Mouse (Mus musculus) neural tube, embryonic 12.5 days (tissue): ENCODE measurements at regions not wholly inside any gene's neighbourhood (a gene's known extent, or its start where the extent isn't known, plus 50 kb on each side); places are given as distances from the start of the nearest gene placed in this dataset.

Experiments
- ATAC-seq: fragments of 200-750 bp; cut with Nextera tagmentation; 2 replicates; pipeline ENCODE4 v1.8.0; 2017; ENCODE audit warnings: low read depth, mild to moderate bottlenecking, moderate TSS enrichment, moderate library complexity; ENCODE audit not compliant: low FRiP score
- H3K27ac ChIP-seq: fragments of 300-500 bp; sonication (generic); 2 replicates; pipeline ENCODE4 v1.5.1; 2016
- H3K27me3 ChIP-seq: fragments of 300-500 bp; sonication (generic); replicated peaks from 2 replicates; pipeline ENCODE4 v1.6.1; 2016; ENCODE audit warnings: mild to moderate bottlenecking
- H3K36me3 ChIP-seq: fragments of 300-500 bp; sonication (generic); 2 replicates; pipeline ENCODE4 v1.6.1; 2016; ENCODE audit warnings: mild to moderate bottlenecking
- H3K4me1 ChIP-seq: fragments of 300-500 bp; sonication (generic); 2 replicates; pipeline ENCODE4 v1.6.1; 2016
- H3K4me2 ChIP-seq: fragments of 300-500 bp; sonication (generic); replicated peaks from 2 replicates; pipeline ENCODE4 v1.6.1; 2016; ENCODE audit warnings: mild to moderate bottlenecking
- H3K4me3 ChIP-seq: fragments of 300-500 bp; sonication (generic); 2 replicates; pipeline ENCODE4 v1.5.1; 2016
- H3K9ac ChIP-seq: fragments of 300-500 bp; sonication (generic); 2 replicates; pipeline ENCODE4 v1.6.1; 2016; ENCODE audit warnings: mild to moderate bottlenecking
- H3K9me3 ChIP-seq: fragments of 300-500 bp; sonication (generic); 2 replicates; pipeline ENCODE4 v1.6.1; 2016; ENCODE audit warnings: mild to moderate bottlenecking
- WGBS: fragments of 180-500 bp; shearing (Covaris S2); methylation state at CpG from one replicate; pipeline ENCODE4 v1.1.7; 2016; 5-methylcytosine and 5-hydroxymethylcytosine counted together

DNA sequence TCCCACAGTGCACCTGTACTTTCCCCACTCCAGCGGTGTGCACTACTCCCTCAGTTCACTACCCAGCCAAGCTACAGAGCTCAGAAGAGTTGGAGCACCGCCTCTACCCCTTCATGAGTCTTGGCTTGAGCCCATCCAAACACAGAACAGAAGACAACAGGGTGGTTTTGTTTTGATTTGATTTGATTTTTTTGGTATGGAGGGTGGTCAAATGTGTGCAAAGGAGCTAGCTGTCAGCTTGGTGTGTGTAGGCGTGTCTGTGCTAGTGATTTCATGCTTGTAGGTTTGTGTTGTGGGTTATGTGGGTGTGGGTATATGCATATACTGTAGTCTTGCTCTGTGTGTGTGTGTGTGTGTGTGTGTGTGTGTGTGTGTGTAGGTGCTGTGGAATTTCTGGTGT lies 193.2 kb upstream of the Afdn start:
- Histone ChIP-seq H3K9ac (no peak overlapping the region), H3K36me3 (no peaks in the 10 kb centered on the region), H3K4me3 (no peak overlapping the region), H3K4me1 (no peaks in the 10 kb centered on the region), H3K27ac (no peak overlapping the region), H3K4me2 (no peak overlapping the region), H3K9me3 (no peaks in the 10 kb centered on the region), H3K27me3 (no peaks in the 10 kb centered on the region)
- WGBS: 86% methylated on average over 3 of the region's 3 CpGs
- no peak for ATAC-seq

DNA sequence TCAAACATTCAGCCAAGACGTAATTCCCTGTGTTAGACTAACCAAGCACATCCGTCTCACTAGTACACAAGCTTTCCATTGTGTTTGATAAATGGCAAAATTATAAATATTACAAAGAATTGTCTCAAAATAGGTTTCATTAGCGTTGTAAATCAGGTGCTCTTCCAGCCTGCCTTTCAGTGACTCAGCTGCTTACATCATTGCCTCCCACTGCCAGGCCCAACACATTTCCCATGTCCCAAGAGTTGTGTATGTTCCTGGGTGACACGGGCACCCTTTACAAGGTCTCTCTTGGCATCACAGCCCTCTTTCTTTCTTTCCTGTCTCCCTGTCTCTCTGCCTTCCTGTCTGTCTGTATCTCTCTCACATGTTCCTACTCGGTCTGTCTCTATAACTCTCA lies 189.5 kb upstream of the Afdn start:
- WGBS: 83% methylated on average over 5 of the region's 5 CpGs
- H3K9me3 ChIP-seq: no peaks in the 10 kb centered on the region
- no peak overlapping the region for H3K27ac ChIP-seq
- no peak overlapping the region for H3K4me3 ChIP-seq
- no peaks in the 10 kb centered on the region for H3K27me3 ChIP-seq
- no peak overlapping the region for H3K4me2 ChIP-seq
- ATAC-seq: no peak
- no peaks in the 10 kb centered on the region for H3K36me3 ChIP-seq
- no peak overlapping the region for H3K9ac ChIP-seq
- H3K4me1 ChIP-seq: no peaks in the 10 kb centered on the region

DNA sequence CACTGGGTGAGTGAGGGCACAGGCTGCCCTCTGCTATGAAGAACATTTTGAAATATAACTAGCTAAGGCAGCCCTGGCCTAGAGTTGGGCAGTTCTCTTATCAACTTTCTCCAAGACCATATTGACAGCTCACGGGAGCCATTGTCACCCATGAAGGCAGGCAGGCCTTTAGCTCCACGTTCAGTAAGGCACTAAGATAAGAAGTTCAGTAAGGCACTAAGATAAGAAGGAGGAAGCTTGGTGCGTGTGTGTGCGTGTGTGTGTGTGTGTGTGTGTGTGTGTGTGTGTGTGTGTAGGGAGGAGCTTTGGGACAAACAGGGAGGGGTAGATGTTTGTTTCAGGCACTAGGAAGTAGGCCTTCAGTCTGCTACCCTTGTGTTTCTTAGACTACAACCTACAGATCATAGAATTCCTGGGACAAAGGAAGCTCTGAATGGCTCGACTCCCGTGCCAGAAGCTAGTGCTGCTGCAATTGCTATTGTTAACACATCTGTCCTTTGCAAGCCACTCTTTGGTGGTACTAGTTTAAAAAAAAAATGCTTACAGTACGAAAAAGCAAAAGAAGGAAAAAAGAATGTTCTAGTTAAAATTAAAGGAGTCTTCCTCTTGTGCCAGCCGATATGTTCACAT lies 188.0 kb upstream of the Afdn start:
- Histone ChIP-seq H3K27ac (no peak overlapping the region), H3K27me3 (no peaks in the 10 kb centered on the region), H3K9me3 (no peaks in the 10 kb centered on the region), H3K9ac (no peak overlapping the region), H3K4me3 (no peak overlapping the region), H3K4me2 (no peak overlapping the region), H3K4me1 (no peaks in the 10 kb centered on the region), H3K36me3 (no peaks in the 10 kb centered on the region)
- WGBS: 63% methylated on average over 8 of the region's 8 CpGs
- ATAC-seq: no peak

DNA sequence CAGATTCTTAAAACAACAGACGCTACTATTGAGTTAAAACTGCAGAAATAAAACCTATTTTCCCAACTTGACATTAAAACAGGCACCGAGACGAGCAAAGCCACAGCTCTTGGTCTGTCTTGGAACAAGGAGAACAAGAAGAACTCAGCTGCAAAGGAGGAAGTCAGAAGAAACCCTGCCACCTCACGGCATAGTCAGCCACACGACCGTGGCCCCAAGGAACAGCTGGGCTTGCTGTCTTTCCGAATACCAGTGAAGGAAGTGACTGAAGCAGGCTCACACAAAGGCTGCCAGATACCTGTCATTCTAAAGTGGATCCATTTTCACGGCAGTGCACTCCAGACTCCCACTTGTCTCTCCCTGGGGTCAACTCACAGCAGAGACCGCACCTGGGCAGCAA lies 187.3 kb upstream of the Afdn start:
- WGBS: 77% methylated on average over 9 of the region's 9 CpGs
- Histone ChIP-seq H3K27me3 (no peaks in the 10 kb centered on the region), H3K4me3 (no peak overlapping the region), H3K9me3 (no peaks in the 10 kb centered on the region), H3K4me2 (no peak overlapping the region), H3K36me3 (no peaks in the 10 kb centered on the region), H3K9ac (no peak overlapping the region), H3K4me1 (no peaks in the 10 kb centered on the region), H3K27ac (no peak overlapping the region)
- ATAC-seq: no peak

DNA sequence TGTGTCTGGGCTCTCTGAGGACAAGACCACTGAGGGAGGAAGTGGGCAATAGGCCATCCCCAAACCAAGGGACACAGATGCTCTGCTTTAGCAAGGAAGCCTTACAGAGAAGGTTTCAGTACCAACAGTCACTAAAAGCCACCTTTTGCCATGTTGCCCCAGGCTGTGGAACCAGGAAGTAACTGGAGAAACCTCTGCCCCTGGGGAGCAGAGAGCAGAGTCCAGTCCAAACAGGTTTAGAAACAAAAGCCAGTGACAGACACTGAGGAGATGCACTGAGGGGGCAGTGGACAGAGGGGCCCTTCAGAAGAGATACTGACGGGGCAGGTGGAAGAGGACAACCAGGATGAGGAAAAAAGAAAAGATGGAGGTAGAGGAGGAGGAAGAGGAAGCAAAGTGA lies 186.2 kb upstream of the Afdn start:
- no peaks in the 10 kb centered on the region for H3K36me3 ChIP-seq
- ATAC-seq: no peak
- 92% methylated on average over 1 of the region's 1 CpGs for WGBS

DNA sequence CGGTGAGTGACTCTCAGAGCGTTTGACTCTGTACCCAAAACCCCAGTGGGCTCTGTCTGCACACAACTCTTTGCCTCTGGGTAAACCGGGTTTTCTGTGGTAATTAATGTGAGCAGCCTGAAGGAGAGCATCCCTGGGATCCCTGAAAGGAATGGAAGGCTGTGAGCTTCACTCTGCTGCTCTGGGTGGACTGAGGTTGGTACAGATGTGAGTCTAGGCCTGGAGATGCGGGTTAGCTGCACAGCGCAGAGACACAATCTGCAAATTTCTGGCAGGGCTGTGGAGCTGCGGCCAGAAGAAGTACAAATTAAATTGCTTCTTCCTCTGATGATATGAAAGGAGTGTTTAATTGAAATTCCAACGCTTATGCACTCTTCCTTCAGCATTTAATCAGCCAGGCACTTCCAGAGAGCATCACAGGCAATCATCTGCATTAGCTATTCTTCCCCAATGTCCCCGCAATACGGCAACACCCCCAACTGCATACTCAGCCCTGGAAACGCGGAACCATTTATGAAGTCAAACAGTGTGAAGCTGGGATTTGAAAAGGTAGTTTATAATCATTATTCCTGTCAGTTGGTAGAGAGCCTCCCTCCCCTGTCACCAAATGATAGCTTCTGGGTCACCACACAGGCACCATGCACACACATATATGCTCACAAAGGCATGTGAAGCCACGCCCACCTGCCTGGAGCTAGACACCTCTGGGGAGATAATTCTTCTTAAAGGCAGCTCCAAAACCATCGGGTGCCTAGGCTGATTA lies 185.5 kb upstream of the Afdn start:
- Histone ChIP-seq H3K4me3 (no peak overlapping the region), H3K27ac (no peak overlapping the region), H3K27me3 (no peaks in the 10 kb centered on the region), H3K9me3 (no peaks in the 10 kb centered on the region), H3K4me2 (no peak overlapping the region), H3K9ac (no peak overlapping the region), H3K36me3 (no peaks in the 10 kb centered on the region), H3K4me1 (no peaks in the 10 kb centered on the region)
- WGBS: 61% methylated on average over 13 of the region's 13 CpGs
- ATAC-seq: peak; percentile 67

More for the DNA sequence above, 186.2 kb upstream of the Afdn start:
- H3K9ac ChIP-seq: no peak overlapping the region
- no peaks in the 10 kb centered on the region for H3K27me3 ChIP-seq
- H3K4me1 ChIP-seq: no peaks in the 10 kb centered on the region
- H3K27ac ChIP-seq: no peak overlapping the region
- H3K9me3 ChIP-seq: no peaks in the 10 kb centered on the region
- H3K4me2 ChIP-seq: no peak overlapping the region
- no peak overlapping the region for H3K4me3 ChIP-seq

DNA sequence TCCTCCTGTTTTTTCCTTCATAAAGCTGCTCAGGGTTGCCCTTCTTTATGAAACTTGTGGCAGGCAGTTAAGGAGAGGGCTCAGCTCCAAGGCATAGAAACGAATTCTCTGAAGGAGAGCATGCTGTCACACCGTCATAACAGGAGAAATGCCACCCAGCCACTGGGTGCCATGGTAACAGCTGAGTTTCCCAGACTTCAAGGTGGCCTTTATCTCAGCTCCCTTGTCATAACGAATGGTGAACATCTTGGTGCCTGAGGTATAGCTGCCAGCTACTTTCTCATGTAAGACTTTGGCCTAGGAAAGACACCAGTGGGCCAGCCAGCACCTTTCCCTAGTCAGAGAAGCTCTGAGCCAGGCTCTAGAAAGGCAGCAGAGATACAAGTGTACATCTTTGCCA lies 182.5 kb upstream of the Afdn start:
- Histone ChIP-seq H3K9ac (no peak overlapping the region), H3K9me3 (no peaks in the 10 kb centered on the region), H3K4me2 (no peak overlapping the region), H3K4me1 (no peaks in the 10 kb centered on the region), H3K27ac (no peak overlapping the region), H3K27me3 (no peaks in the 10 kb centered on the region), H3K36me3 (no peaks in the 10 kb centered on the region), H3K4me3 (no peak overlapping the region)
- no peak for ATAC-seq
- WGBS: 73% methylated on average over 3 of the region's 3 CpGs

DNA sequence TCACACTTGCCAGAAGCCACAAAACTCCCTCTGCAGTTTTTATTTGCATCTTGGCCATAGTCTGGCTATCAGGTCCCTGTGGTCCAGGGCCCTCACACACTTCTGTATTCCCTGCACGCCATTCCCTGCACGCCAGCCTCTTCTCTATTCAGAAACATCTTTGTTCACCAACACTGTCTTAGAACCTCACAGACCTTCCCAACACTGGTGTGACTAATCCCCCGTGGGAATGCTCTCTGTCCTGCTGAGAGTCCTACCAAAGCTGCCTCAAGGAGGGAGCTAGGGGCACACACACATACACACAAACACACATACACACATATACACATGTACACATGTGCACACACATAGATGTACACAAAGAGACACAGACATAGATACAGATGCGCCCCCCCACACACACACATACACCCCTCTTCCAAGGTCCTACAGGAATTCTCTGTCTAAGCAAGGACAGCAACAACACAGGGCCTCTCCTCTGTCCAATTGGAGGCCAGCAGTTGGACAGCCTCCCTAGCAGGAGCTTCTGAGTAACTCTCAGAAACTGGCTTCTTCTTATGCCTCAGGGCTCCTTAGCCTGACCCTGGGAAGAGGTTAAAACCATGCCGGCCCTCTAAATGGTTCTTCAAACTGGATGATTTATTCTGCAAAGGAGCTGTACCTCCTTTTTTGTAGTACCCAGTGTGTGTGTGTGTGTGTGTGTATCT lies 179.0 kb upstream of the Afdn start:
- no peaks in the 10 kb centered on the region for H3K27me3 ChIP-seq
- no peaks in the 10 kb centered on the region for H3K36me3 ChIP-seq
- no peak overlapping the region for H3K4me2 ChIP-seq
- H3K27ac ChIP-seq: no peak overlapping the region
- ATAC-seq: no peak
- no peaks in the 10 kb centered on the region for H3K4me1 ChIP-seq
- no peak overlapping the region for H3K9ac ChIP-seq
- H3K9me3 ChIP-seq: no peaks in the 10 kb centered on the region
- 67% methylated on average over 5 of the region's 5 CpGs for WGBS
- H3K4me3 ChIP-seq: no peak overlapping the region

DNA sequence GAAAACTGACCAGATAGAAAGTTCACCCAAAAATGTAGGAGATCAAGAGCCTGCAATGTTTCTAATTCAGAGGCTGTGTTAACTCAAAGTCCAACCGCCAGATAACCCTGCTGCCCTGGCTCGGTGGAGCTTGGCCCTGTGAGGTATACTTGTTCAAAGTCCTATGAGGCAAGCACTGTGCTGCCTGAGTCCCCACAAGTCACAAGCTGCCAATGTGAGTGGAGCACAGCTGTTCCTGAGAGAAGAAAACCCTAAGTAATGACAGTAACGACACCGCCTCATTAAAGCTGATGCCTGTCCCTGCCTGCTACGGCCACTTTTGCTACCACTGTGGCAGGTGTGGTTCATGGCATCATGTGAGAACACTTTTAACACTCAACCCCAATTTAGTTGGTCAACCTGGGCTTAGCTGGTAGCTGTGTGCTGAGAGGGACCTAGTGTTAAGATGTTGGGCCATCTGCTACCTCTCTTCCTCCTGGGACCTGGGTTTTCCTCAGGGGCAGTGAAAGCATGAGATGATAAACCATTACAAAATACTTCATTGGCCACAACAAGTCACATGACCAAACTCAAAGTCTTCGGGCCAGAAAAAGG lies 178.2 kb upstream of the Afdn start:
- Histone ChIP-seq H3K4me1 (no peaks in the 10 kb centered on the region), H3K27ac (no peak overlapping the region), H3K4me2 (no peak overlapping the region), H3K9ac (no peak overlapping the region), H3K27me3 (no peaks in the 10 kb centered on the region), H3K36me3 (no peaks in the 10 kb centered on the region), H3K9me3 (no peaks in the 10 kb centered on the region), H3K4me3 (no peak overlapping the region)
- 79% methylated on average over 6 of the region's 6 CpGs for WGBS
- ATAC-seq: no peak

DNA sequence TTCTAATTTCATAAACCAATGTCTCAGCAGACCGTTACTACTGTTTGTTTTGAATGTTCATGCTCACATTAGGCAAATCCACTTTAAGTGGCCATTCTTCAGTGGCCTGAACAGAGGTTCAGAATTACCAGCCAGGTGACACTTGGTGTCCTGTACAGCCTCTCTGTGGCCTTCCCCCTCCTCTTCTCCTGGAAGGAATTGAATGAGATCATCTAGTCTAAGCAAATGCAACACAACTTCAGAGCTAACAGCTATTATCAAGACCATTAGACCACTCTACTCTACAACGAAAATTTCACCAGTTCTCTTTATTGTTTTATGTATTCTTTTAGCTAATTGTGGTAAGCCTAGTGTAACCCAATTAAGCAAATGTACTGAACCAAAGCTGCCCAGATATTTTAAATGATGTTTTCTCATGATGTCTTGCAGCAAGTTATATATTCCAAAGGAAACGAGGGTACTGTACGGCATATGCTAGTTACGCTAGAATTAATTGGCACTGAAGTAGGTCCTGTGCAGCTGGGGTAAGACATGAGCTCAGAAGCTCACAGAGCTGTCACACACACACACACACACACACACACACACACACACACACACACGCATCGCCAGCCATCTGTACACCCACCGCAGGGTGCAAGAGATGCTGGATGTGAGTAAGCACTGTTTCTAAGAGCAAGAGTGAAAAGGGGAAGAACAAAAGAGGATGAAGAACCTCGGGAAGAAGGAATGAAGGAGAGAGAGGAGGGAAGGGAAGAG lies 176.7 kb upstream of the Afdn start:
- H3K9me3 ChIP-seq: no peaks in the 10 kb centered on the region
- H3K9ac ChIP-seq: no peak overlapping the region
- 68% methylated on average over 9 of the region's 9 CpGs for WGBS
- H3K4me2 ChIP-seq: no peak overlapping the region
- H3K36me3 ChIP-seq: no peaks in the 10 kb centered on the region
- ATAC-seq: peak; percentile 41; the same call in 1 of the 2 replicates
- H3K4me3 ChIP-seq: no peak overlapping the region
- H3K27me3 ChIP-seq: no peaks in the 10 kb centered on the region
- no peaks in the 10 kb centered on the region for H3K4me1 ChIP-seq
- H3K27ac ChIP-seq: no peak overlapping the region

DNA sequence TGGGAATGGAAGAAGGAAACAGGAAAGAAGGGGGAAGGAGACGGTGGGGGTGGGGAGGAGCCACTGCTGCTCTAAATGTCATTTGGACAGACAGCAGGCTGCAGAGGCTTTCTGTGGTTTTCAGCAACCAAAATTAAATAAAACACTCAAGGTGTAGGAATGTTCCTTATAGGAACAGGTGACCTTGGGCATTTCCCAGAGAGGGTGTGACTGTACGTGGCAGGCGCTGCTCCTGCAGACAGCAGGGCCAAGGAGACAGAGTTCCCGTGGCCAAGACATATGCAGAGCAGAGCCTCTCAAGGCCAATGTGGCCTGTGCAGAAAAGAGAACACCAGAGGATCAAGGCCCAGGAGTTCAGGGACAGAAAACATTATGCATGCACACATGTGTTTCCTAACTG lies 175.9 kb upstream of the Afdn start:
- no peak overlapping the region for H3K4me2 ChIP-seq
- H3K27ac ChIP-seq: no peak overlapping the region
- ATAC-seq: no peak
- no peak overlapping the region for H3K4me3 ChIP-seq
- no peaks in the 10 kb centered on the region for H3K27me3 ChIP-seq
- WGBS: 82% methylated on average over 4 of the region's 4 CpGs
- no peaks in the 10 kb centered on the region for H3K36me3 ChIP-seq
- no peak overlapping the region for H3K9ac ChIP-seq
- H3K4me1 ChIP-seq: no peaks in the 10 kb centered on the region
- no peaks in the 10 kb centered on the region for H3K9me3 ChIP-seq
